Mouse (Mus musculus) bone marrow macrophage, adult 2 months (primary cell): ENCODE results near the gene Tmx2. TPM values are rescaled to one million over a fixed set of nuclear protein-coding genes. Genes with fewer than 3 reads are reported as not detected.

Source experiments
- H3K27ac ChIP-seq: 2 replicates; pipeline ENCODE4 v1.5.1; 2012; ENCODE audit warnings: low read depth, low read length; ENCODE audit not compliant: insufficient read depth
- H3K4me1 ChIP-seq: 2 replicates; pipeline ENCODE4 v1.6.1; 2012; ENCODE audit warnings: low read length; ENCODE audit not compliant: control insufficient read depth, insufficient read depth
- H3K4me3 ChIP-seq: 2 replicates; pipeline ENCODE4 v1.5.1; 2012; ENCODE audit warnings: mild to moderate bottlenecking, low read length, moderate library complexity; ENCODE audit not compliant: insufficient read depth
- CTCF ChIP-seq: IDR thresholded peaks from 2 replicates; pipeline ENCODE4 v1.5.1; 2012; ENCODE audit warnings: low read depth, mild to moderate bottlenecking, low read length, moderate library complexity
- POLR2A ChIP-seq: IDR thresholded peaks from 2 replicates; pipeline ENCODE4 v1.6.1; 2012; ENCODE audit warnings: mild to moderate bottlenecking, low read depth, low read length, borderline replicate concordance
- polyA plus RNA-seq: library from polyadenylated mRNA; stranded (reverse); fragments of >200 nt; gene quantifications from 2 replicates; pipeline ENCODE4 v1.2.4, GENCODE M21; 2012; ENCODE audit not compliant: missing spikeins, insufficient read depth, insufficient read length

Gene Tmx2
- polyA plus RNA-seq, 1 experiment: 41.4 TPM

DNA sequence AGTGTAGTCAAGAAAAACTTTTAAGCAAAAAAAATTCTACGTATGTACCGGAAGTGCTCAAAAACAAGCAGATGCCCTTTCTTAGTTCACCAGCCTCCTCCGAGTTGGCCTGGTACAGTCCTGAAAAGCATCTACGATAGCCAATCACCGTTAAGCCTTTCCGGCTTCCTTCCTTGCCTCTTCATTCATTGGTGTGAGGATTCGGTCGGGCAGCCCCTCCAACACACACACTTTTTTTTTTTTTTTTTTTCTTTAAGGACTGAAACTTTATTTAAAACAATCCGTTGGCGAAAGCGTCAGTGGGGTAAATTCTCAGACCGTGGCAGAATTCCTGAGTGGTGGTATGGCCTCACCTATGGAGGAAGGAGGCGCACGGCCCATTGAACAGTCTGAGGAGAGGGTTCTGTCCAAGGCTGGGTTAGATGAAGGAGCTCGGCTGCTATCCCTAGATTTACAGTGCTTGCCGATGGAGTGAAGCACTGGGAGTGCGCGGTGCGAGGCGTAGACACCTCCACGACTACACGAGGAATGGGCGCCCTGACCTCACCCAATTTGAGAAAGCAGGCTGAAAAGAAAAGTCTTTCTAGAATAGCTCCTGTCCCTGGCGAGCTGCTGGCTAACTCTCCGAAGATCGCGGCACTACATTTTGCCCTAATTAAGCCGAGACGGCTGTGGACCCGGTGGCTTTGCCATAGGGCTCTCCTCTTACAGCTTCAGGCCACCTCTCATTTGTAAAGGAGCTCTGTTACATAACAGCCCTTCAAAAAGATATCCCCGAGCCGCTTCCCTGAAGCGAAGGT lies 36.8 kb upstream of the Tmx2 start:
- TF ChIP-seq POLR2A (no peak), CTCF (no peak)
- Histone ChIP-seq H3K27ac (peak overlapping the region; percentile 74), H3K4me3 (peak overlapping the region; percentile 84)

DNA sequence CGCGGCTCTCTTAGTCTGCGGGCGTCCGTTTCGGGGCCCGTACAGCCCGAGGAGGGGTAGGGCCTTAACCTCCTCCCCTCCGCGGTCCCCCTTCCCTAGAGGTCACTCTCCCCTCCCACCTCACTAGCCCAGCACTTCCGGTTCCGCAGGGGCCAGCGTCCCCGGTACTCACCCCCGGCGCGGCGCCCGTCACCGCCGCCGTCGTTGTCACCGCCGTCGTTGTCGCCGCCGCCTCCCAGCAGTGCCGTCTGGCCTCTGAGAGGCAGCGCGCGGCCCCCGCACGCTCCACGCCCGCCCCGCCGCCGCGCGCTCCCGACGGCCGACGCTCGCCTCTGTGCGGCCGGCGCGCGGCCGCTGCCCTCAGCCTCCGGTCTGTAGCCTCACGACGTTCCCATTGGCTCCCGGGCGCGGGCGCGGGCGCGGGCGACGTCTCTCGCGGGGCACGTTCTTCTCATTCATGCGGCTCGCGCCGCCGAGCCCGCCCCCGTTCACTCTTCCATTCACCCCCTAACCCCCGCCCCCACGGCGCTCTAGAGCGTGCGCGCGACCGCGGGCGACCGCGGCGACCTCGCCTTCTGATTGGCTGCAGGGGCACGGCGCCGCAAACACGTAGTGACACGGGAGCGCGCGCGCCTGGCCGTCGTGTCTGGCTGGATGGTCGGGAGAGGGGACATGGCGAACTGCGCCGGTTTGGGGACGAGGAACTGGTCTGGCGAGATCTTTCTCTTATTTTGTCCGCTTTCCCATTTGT lies 36.0 kb upstream of the Tmx2 start, which contains the start of gene Zdhhc5:
Gene Zdhhc5 (minus strand): TSS at position 370 of the 751 bp plus-strand sequence.
- peaks cover 8% of the 10 kb centered on the region for H3K4me1 ChIP-seq
- H3K27ac ChIP-seq: peak within 1 kb of the TSS; percentile 86
- H3K4me3 ChIP-seq: peak within 1 kb of the TSS; percentile 84
- TF ChIP-seq POLR2A: no peak
- TF ChIP-seq CTCF: no peak

More for the DNA sequence above, 36.8 kb upstream of the Tmx2 start:
- H3K4me1 ChIP-seq: peaks cover 8% of the 10 kb centered on the region

DNA sequence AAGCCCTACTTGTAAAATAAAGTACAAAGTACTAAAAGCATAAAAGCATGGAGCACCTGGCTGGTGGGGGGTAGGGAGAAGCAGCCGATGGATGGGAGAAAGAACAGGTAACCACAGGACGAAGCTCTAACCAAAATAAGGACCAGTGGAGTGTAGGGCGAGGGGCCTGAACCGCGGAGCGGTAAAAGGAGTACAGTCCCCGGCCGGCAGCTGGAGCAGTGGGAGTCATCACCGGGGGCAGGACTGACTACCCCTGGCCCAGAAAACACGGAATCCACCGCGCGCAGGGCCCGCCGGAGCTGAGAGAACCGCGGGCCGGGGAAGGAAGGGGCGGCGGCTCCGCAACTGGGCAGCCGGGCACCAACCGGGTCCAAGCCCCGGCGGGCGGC lies 35.5 kb upstream of the Tmx2 start:
- Histone ChIP-seq H3K27ac (peak overlapping the region; percentile 86), H3K4me1 (peaks cover 8% of the 10 kb centered on the region), H3K4me3 (peak overlapping the region; percentile 84)
- TF ChIP-seq POLR2A (no peak), CTCF (no peak)

DNA sequence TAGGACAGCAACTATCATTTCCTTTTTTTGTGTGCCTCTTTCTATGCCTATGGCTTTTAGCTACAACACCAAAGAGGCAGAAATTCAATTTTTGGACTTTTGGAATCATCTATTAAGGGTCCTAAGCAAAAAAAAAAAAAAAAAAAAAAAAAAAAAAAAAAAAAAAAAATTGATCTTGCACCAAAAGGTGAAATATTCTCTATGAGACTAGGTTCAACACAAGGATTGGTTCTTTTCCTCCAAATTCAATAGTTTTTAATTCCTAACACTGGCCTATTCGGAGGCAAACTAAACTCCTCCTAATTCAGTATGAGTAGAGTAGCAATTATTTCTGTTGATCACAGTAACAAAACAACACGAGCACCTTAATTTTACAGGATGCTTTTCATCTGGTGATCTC lies 33.0 kb upstream of the Tmx2 start:
- TF ChIP-seq CTCF (no peak), POLR2A (no peak)
- Histone ChIP-seq H3K4me1 (peaks cover 8% of the 10 kb centered on the region), H3K4me3 (no peak overlapping the region), H3K27ac (no peak overlapping the region)

DNA sequence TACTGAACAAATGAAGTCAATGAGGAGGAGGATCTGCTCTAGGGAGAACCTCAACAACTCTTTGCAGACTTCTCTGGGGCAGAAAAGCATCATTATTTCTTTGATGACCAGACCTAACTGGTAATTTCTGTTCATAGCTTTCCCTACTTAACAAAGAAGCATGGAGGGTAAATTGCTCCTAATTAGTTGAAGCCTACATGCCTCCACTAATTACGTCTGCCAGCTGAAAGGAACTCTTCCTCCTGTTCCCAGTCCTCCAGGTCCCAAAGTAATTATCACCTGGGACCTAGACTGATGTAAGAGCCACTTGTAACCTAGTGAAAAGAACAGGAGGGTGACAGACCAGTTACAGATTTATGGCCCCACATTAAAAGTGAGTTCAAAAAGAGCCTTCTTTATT lies 28.6 kb upstream of the Tmx2 start:
- Histone ChIP-seq H3K27ac (no peak overlapping the region), H3K4me3 (no peak overlapping the region), H3K4me1 (peaks cover 16% of the 10 kb centered on the region)
- no peak for TF ChIP-seq POLR2A
- TF ChIP-seq CTCF: no peak

DNA sequence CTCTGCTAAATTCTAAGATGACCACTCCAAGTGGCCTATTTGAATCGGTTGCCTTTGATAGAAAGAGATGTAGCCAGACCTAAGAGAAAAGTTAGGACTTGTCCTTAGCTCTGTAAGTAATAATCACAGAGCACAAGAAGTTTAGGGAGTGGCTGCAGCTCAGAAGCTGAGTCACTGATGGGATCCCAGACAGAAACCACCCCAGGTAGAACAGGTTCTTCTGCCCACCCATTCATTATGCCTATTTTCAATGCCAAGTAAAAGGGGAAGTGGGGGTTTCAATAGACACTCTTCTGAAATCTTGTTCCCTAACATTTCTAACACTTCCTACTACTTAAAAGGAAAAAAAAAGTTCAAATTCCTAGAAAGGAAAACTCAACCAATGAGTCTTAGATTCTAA lies 26.4 kb upstream of the Tmx2 start:
- Histone ChIP-seq H3K4me1 (peaks cover 16% of the 10 kb centered on the region), H3K4me3 (no peak overlapping the region), H3K27ac (no peak overlapping the region)
- TF ChIP-seq POLR2A (no peak), CTCF (no peak)

DNA sequence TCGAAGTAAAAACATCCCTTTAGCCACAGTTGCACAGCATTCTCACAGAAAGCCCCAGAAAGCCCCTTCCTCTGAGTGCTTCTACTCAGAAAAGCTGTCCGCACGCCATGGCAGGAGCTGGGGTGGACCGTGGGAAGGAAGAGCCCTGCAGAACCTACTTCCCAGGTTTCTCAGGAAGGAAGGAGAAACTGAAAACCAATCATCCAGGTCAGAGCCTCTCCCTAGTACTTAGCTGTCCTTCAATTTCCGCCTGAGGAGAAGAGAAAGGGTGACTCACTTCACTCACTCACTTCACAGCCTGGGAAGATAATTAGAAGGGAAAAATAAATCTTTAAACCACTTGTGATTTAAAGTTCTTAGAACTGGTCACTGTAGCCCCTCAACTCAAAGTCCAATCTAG lies 25.4 kb upstream of the Tmx2 start:
- Histone ChIP-seq H3K4me3 (no peak overlapping the region), H3K27ac (no peak overlapping the region), H3K4me1 (peaks cover 16% of the 10 kb centered on the region)
- TF ChIP-seq CTCF: no peak
- no peak for TF ChIP-seq POLR2A

DNA sequence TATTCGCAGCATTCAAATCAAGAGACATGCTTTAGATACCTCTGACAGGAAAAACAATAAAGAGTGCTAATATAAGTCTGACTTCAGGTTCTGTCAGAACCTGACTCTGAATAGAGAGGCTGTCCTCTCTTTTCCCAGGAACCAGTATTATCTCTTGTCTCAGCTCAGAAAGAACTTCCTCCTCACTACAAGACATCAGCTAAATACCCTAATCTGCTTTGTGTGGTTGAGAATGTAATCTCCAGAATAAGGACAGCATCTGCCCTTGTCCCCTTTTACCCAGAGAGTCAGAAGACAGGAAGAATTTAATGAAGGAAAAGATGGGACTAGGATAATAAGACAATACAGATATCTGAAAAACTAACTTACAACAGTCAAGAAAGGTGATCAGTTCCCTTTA lies 24.6 kb upstream of the Tmx2 start:
- no peak overlapping the region for H3K4me3 ChIP-seq

DNA sequence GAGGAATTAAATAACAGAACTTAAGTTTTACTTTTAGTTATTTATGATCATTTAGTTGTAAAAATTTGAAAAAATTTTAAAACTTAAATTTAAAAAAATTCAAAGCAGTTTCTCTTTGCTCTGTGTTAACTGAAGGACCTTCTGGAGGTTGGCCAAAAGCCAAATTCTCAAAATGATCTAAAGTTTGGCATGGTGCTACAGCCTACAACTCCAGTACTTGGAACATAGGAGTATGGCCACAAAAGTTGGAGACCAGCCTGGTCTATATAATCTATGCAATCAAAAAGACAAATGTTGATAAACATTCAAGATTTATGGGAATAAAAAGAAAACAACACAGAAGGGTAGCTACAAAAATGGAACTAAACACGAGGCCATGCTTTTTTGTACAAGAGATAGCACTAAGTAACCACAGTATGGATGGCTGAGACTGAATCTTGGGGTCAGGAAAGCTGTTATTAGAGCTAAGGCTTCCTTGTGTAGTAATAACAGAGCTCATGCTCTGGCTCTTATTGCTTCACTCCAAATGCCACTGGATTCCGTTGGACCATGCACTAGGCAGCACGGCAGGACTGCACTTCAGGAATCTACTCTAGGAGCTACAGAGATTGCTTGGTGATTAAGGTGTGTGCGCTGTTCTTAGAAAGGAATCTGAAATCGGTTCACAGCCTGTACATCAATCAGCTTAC lies 16.2 kb upstream of the Tmx2 start:
- TF ChIP-seq CTCF (no peak), POLR2A (no peak)
- no peak overlapping the region for H3K4me3 ChIP-seq
- H3K4me1 ChIP-seq: no peaks in the 10 kb centered on the region
- no peak overlapping the region for H3K27ac ChIP-seq

More for the DNA sequence above, 24.6 kb upstream of the Tmx2 start:
- TF ChIP-seq POLR2A: no peak
- TF ChIP-seq CTCF: no peak
- no peak overlapping the region for H3K27ac ChIP-seq
- peaks cover 16% of the 10 kb centered on the region for H3K4me1 ChIP-seq

DNA sequence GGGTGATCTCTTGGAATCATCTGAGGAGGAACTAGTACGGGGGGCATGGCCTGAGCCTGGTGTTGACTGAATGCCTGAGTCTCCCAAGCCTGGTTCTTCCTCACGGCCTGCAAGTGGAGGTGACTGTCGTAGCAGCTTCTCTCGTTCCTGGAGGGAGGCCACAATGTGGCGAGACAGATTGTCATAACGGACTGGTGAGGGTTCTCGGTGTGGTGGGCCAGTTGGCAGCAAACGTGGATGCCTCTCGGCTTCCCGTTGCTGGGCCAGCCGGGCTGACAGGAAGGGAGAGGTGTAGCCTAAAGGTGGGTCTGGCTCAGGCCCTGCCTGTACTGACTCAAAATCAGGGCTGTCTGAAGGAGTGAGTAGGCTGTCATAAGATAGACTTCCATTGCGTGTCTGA lies 11.1 kb upstream of the Tmx2 start:
- no peak overlapping the region for H3K27ac ChIP-seq
- TF ChIP-seq CTCF (no peak), POLR2A (no peak)

More for the DNA sequence above, 11.1 kb upstream of the Tmx2 start:
- Histone ChIP-seq H3K4me3 (no peak overlapping the region), H3K4me1 (no peaks in the 10 kb centered on the region)
